Mouse (Mus musculus) erythroblast, embryonic 14.5 days (primary cell): ENCODE data around the gene Amotl1.

Experiments
- GATA1 ChIP-seq: IDR thresholded peaks from 2 replicates; pipeline ENCODE4 v1.6.1; 2012; ENCODE audit warnings: low read length, inconsistent platforms, mixed read lengths
- TAL1 ChIP-seq: IDR thresholded peaks from 3 replicates; pipeline ENCODE4 v1.6.1; 2012; ENCODE audit warnings: low read length, inconsistent platforms, mixed read lengths

GRCm38 (mm10) chr9:14544034-14544757 is 100.7 kb downstream of the Amotl1 start:
- TF ChIP-seq GATA1 (no peak), TAL1 (no peak)
